15 mouse cellular contexts compared by ENCODE assay signal in genomic region chr8:84044900-84045299, GRCm38 (mm10). TPM values are rescaled to one million over a fixed set of nuclear protein-coding genes. Genes with fewer than 3 reads are reported as not detected.
DNase-seq lines count a peak whose midpoint lies in the region; ATAC-seq and TF ChIP-seq lines count a peak whose summit lies in the region.
"Had no signal": no experiment of that assay in that cellular context is flagged by ENCODE, and none has a peak within 500 bp of the region (broad histone marks: within the 10 kb centered on the region; RNA-seq: fewer than 3 reads in every experiment).

Gene Rln3, minus strand, starts transcription at chr8:84045000.

- H3K27me3 ChIP-seq in forebrain, embryonic 12.5 days = peaks cover 81% of the 10 kb centered on the region
- H3K27me3 ChIP-seq in forebrain, postnatal 0 days (ENCODE audit: insufficient read depth, low read length) = peaks cover 34% of the 10 kb centered on the region
- peaks cover 15% of the 10 kb centered on the region for H3K27me3 ChIP-seq in kidney, postnatal 0 days (ENCODE audit: insufficient read depth, low read length)
- peaks cover 42% of the 10 kb centered on the region for H3K27me3 ChIP-seq in embryonic facial prominence, embryonic 11.5 days (ENCODE audit: control insufficient read depth, insufficient read depth, low read length)
- H3K27me3 ChIP-seq in midbrain, embryonic 11.5 days (ENCODE audit: control insufficient read depth, insufficient read depth, low read length) = peaks cover 40% of the 10 kb centered on the region

- intact Hi-C loops in left cerebral cortex, postnatal 14 days (cut with DNase I) = no loop called here

- WGBS in forebrain, embryonic 12.5 days = 4% methylated on average over 9 of the region's 9 CpGs
- 11% methylated on average over 9 of the region's 9 CpGs for WGBS in forebrain, postnatal 0 days
- WGBS in kidney, postnatal 0 days = 14% methylated on average over 9 of the region's 9 CpGs
- WGBS in embryonic facial prominence, embryonic 11.5 days = 5% methylated on average over 9 of the region's 9 CpGs
- WGBS in midbrain, embryonic 11.5 days = 8% methylated on average over 9 of the region's 9 CpGs

- peaks cover 23% of the 10 kb centered on the region for H3K4me1 ChIP-seq in forebrain, embryonic 12.5 days
- peaks cover 6% of the 10 kb centered on the region; the same call in 1 of the 2 replicates for H3K4me1 ChIP-seq in forebrain, postnatal 0 days (ENCODE audit: insufficient read depth)
- H3K4me1 ChIP-seq in kidney, postnatal 0 days (replicated peaks; ENCODE audit: insufficient read depth, low read length) = no peaks in the 10 kb centered on the region; the same call in 1 of the 2 replicates
- peaks cover 3% of the 10 kb centered on the region; the same call in 1 of the 2 replicates for H3K4me1 ChIP-seq in embryonic facial prominence, embryonic 11.5 days (ENCODE audit: control insufficient read depth, insufficient read depth, low read length)
- H3K4me1 ChIP-seq in midbrain, embryonic 11.5 days (ENCODE audit: control insufficient read depth, insufficient read depth, low read length) = peaks cover 4% of the 10 kb centered on the region; the same call in 1 of the 2 replicates

- H3K27ac ChIP-seq in forebrain, embryonic 12.5 days = no peak within 1 kb of the TSS
- H3K27ac ChIP-seq in forebrain, postnatal 0 days (ENCODE audit: low read depth, low read length) = no peak within 1 kb of the TSS
- no peak within 1 kb of the TSS for H3K27ac ChIP-seq in kidney, postnatal 0 days
- no peak within 1 kb of the TSS for H3K27ac ChIP-seq in embryonic facial prominence, embryonic 11.5 days (replicated peaks; ENCODE audit: low read depth, low read length)
- no peak within 1 kb of the TSS for H3K27ac ChIP-seq in midbrain, embryonic 11.5 days (ENCODE audit: low read depth, low read length)
- H3K27ac ChIP-seq: embryonic facial prominence, embryonic 15.5 days had no signal

- no peak for DNase-seq in forebrain, postnatal 0 days
- DNase-seq in kidney, postnatal 0 days (ENCODE audit: low spot score) = no peak
- no peak for DNase-seq in kidney, adult 18-20 months
- DNase-seq in embryonic facial prominence, embryonic 11.5 days (ENCODE audit: low spot score) = no peak
- no peak for DNase-seq in midbrain, embryonic 11.5 days (ENCODE audit: low spot score, missing footprints)
- no peak for DNase-seq in gastrocnemius, postnatal 10 days
- no peak for DNase-seq in left cerebral cortex, postnatal 14 days (ENCODE audit: low spot score in 2 of 2)
- DNase-seq: cerebellum, adult 2 months; kidney, adult 8-10 months; lung, postnatal 14 days had no signal

- TF ChIP-seq CTCF in forebrain, postnatal 0 days (IDR thresholded peaks at IDR 0.05; ENCODE audit: low read depth) = no peak
- no peak for TF ChIP-seq CTCF in kidney, postnatal 0 days (IDR thresholded peaks at IDR 0.05; ENCODE audit: low read depth)

- no peak within 1 kb of the TSS for H3K4me3 ChIP-seq in forebrain, embryonic 12.5 days (replicated peaks)
- H3K4me3 ChIP-seq in forebrain, postnatal 0 days (ENCODE audit: low read depth, low read length) = no peak within 1 kb of the TSS
- H3K4me3 ChIP-seq in kidney, postnatal 0 days (replicated peaks; ENCODE audit: low read depth, low read length) = no peak within 1 kb of the TSS
- H3K4me3 ChIP-seq in embryonic facial prominence, embryonic 11.5 days (ENCODE audit: low read depth, low read length) = no peak within 1 kb of the TSS
- no peak within 1 kb of the TSS for H3K4me3 ChIP-seq in midbrain, embryonic 11.5 days (ENCODE audit: low read depth, low read length)
- H3K4me3 ChIP-seq: embryonic facial prominence, embryonic 15.5 days had no signal

- no peak within 1 kb of the TSS; the same call in 1 of the 2 replicates for H3K9ac ChIP-seq in forebrain, embryonic 12.5 days
- no peak within 1 kb of the TSS for H3K9ac ChIP-seq in forebrain, postnatal 0 days
- H3K9ac ChIP-seq in kidney, postnatal 0 days (ENCODE audit: low read depth, low read length) = no peak within 1 kb of the TSS
- H3K9ac ChIP-seq in embryonic facial prominence, embryonic 11.5 days (replicated peaks; ENCODE audit: low read length) = no peak within 1 kb of the TSS
- H3K9ac ChIP-seq in midbrain, embryonic 11.5 days (ENCODE audit: low read length) = no peak within 1 kb of the TSS
- H3K9ac ChIP-seq: embryonic facial prominence, embryonic 15.5 days had no signal

- peak within 1 kb of the TSS; percentile 17 for H3K4me2 ChIP-seq in forebrain, embryonic 12.5 days
- no peak within 1 kb of the TSS for H3K4me2 ChIP-seq in forebrain, postnatal 0 days (ENCODE audit: low read depth)
- H3K4me2 ChIP-seq in kidney, postnatal 0 days (ENCODE audit: low read length) = peak within 1 kb of the TSS; percentile 31
- peak within 1 kb of the TSS; percentile 13; the same call in 1 of the 2 replicates for H3K4me2 ChIP-seq in embryonic facial prominence, embryonic 11.5 days (ENCODE audit: low read depth, low read length)
- peak within 1 kb of the TSS; percentile 24; the same call in 1 of the 2 replicates for H3K4me2 ChIP-seq in midbrain, embryonic 11.5 days
- H3K4me2 ChIP-seq: embryonic facial prominence, embryonic 15.5 days had no signal

- H3K9me3 ChIP-seq in forebrain, embryonic 12.5 days = no peaks in the 10 kb centered on the region
- H3K9me3 ChIP-seq in forebrain, postnatal 0 days (ENCODE audit: low read length) = no peaks in the 10 kb centered on the region
- no peaks in the 10 kb centered on the region for H3K9me3 ChIP-seq in kidney, postnatal 0 days (replicated peaks; ENCODE audit: low read length)
- no peaks in the 10 kb centered on the region for H3K9me3 ChIP-seq in embryonic facial prominence, embryonic 11.5 days (replicated peaks; ENCODE audit: control insufficient read depth, low read length)
- H3K9me3 ChIP-seq in midbrain, embryonic 11.5 days (ENCODE audit: control insufficient read depth, low read length) = no peaks in the 10 kb centered on the region; the same call in 1 of the 2 replicates
- H3K9me3 ChIP-seq: embryonic facial prominence, embryonic 15.5 days had no signal

- H3K36me3 ChIP-seq in forebrain, embryonic 12.5 days (replicated peaks) = no peaks in the 10 kb centered on the region
- H3K36me3 ChIP-seq in forebrain, postnatal 0 days (ENCODE audit: insufficient read depth) = no peaks in the 10 kb centered on the region
- H3K36me3 ChIP-seq in kidney, postnatal 0 days (ENCODE audit: insufficient read depth, low read length) = no peaks in the 10 kb centered on the region
- H3K36me3 ChIP-seq in embryonic facial prominence, embryonic 11.5 days (replicated peaks; ENCODE audit: control insufficient read depth, insufficient read depth, low read depth, low read length) = no peaks in the 10 kb centered on the region
- no peaks in the 10 kb centered on the region for H3K36me3 ChIP-seq in midbrain, embryonic 11.5 days (ENCODE audit: control insufficient read depth, insufficient read depth, low read length)
- H3K36me3 ChIP-seq: embryonic facial prominence, embryonic 15.5 days had no signal

- ATAC-seq in forebrain, embryonic 12.5 days (ENCODE audit: low FRiP score) = no peak
- no peak for ATAC-seq in forebrain, postnatal 0 days
- ATAC-seq in kidney, postnatal 0 days (replicated peaks; ENCODE audit: low FRiP score, low read depth) = no peak
- no peak for ATAC-seq in embryonic facial prominence, embryonic 11.5 days (replicated peaks; ENCODE audit: insufficient number of reproducible peaks, low FRiP score, low TSS enrichment, low read depth)
- ATAC-seq in midbrain, embryonic 11.5 days (ENCODE audit: low FRiP score) = no peak

RNA-seq across cellular contexts. Expression of gene Rln3, which starts in this region (rescaled TPM):
- not detected in 2 replicates for polyA plus RNA-seq in forebrain, embryonic 12.5 days (2016; fragmentation: Nextera tagmentation; extraction: Ambion mirVana)
- 0.33 TPM in 1 of 2 replicates, not detected in the other for total RNA-seq in forebrain, postnatal 0 days (2014; rRNA removed)
- polyA plus RNA-seq in forebrain, postnatal 0 days (2015; fragmentation: Nextera tagmentation; extraction: Ambion mirVana) = not detected in 2 replicates
- polyA plus RNA-seq in kidney, postnatal 0 days (2015; fragmentation: Nextera tagmentation; extraction: Ambion mirVana) = not detected in 2 replicates
- polyA plus RNA-seq in embryonic facial prominence, embryonic 11.5 days (2014; fragmentation: Nextera tagmentation; extraction: Ambion mirVana) = not detected in 2 replicates
- polyA plus RNA-seq in midbrain, embryonic 11.5 days (2014; fragmentation: Nextera tagmentation; extraction: Ambion mirVana) = not detected in 2 replicates
- total RNA-seq in gastrocnemius, postnatal 10 days (2021) = not detected
- not detected for total RNA-seq in left cerebral cortex, postnatal 14 days (2021)
- total RNA-seq: adrenal gland, postnatal 4 days; gastrocnemius, adult 8-10 months; left cerebral cortex, postnatal 10 days had no signal
- polyA plus RNA-seq: embryonic facial prominence, embryonic 15.5 days had no signal
